Mouse (Mus musculus): Measurements from ENCODE around the gene Grap.
A peak's percentile ranks its signal among the peaks of the same experiment; 100 is the strongest.
"Not testable (repeated sequence)": the region's sequence is repeated elsewhere in the genome, so short reads cannot be mapped to it uniquely, and the experiment has no call there.

Grap gene

GRCm38 (mm10) chr11:61652686-61653447 is at the start of gene Grap:
TSS of gene Grap (plus strand) at chr11:61653265.
- no peak for DNase-seq (ENCODE audit: low read depth, low spot score)

- peak; percentile 41 for DNase-seq (ENCODE audit: low read depth, low spot score)
These were observed 45.0 kb upstream of the Grap start for GRCm38 (mm10) chr11:61608072-61608471.

GRCm38 (mm10) chr11:61611197-61611596 is 41.9 kb upstream of the Grap start:
- DNase-seq (ENCODE audit: low read depth, low spot score): no peak

- DNase-seq (ENCODE audit: low read depth, low spot score): no peak
These were observed 40.9 kb upstream of the Grap start for GRCm38 (mm10) chr11:61612116-61612635.

- no peak for DNase-seq (ENCODE audit: low read depth, low spot score)
These were observed 38.7 kb upstream of the Grap start for GRCm38 (mm10) chr11:61614401-61614800.

GRCm38 (mm10) chr11:61615686-61616522 is 37.2 kb upstream of the Grap start:
- DNase-seq (ENCODE audit: low read depth, low spot score): no peak

GRCm38 (mm10) chr11:61616523-61617292 is 36.4 kb upstream of the Grap start:
- no peak for DNase-seq (ENCODE audit: low read depth, low spot score)

- DNase-seq (ENCODE audit: low read depth, low spot score): no peak
These were observed 35.6 kb upstream of the Grap start for GRCm38 (mm10) chr11:61617293-61617975.

- DNase-seq (ENCODE audit: low read depth, low spot score): no peak
These were observed 34.9 kb upstream of the Grap start for GRCm38 (mm10) chr11:61618131-61618530.

GRCm38 (mm10) chr11:61618571-61618970 is 34.5 kb upstream of the Grap start:
- DNase-seq (ENCODE audit: low read depth, low spot score): no peak

GRCm38 (mm10) chr11:61619356-61619755 is 33.7 kb upstream of the Grap start:
- no peak for DNase-seq (ENCODE audit: low read depth, low spot score)

GRCm38 (mm10) chr11:61619791-61620241 is 33.2 kb upstream of the Grap start:
- DNase-seq (ENCODE audit: low read depth, low spot score): peak; percentile 85

- DNase-seq (ENCODE audit: low read depth, low spot score): peak; percentile 97
These were observed 32.8 kb upstream of the Grap start for GRCm38 (mm10) chr11:61620254-61620670.

GRCm38 (mm10) chr11:61620762-61621161 is 32.3 kb upstream of the Grap start:
- DNase-seq (ENCODE audit: low read depth, low spot score): no peak

GRCm38 (mm10) chr11:61625136-61625535 is 27.9 kb upstream of the Grap start:
- DNase-seq (ENCODE audit: low read depth, low spot score): no peak

GRCm38 (mm10) chr11:61626509-61626908 is 26.6 kb upstream of the Grap start:
- DNase-seq (ENCODE audit: low read depth, low spot score): peak; percentile 56

GRCm38 (mm10) chr11:61629621-61630020 is 23.4 kb upstream of the Grap start:
- DNase-seq (ENCODE audit: low read depth, low spot score): no peak

- not testable (repeated sequence) for DNase-seq (ENCODE audit: low read depth, low spot score)
These were observed 16.8 kb upstream of the Grap start for GRCm38 (mm10) chr11:61636309-61636708.

- peak; percentile 53 for DNase-seq (ENCODE audit: low read depth, low spot score)
These were observed 15.7 kb upstream of the Grap start for GRCm38 (mm10) chr11:61637413-61637812.

GRCm38 (mm10) chr11:61637856-61638255 is 15.2 kb upstream of the Grap start:
- DNase-seq (ENCODE audit: low read depth, low spot score): no peak
